Mouse (Mus musculus) MEL (cell line): ENCODE data around the gene Eif2b3.

ENCODE experiments used
- CTCF ChIP-seq, 3 experiments: IDR thresholded peaks in 2 of 3; conservative IDR thresholded peaks in 1 of 3; 2 replicates each; pipeline ENCODE4 v1.5.1; 2011 to 2012; ENCODE audit warnings: low read length in 3 of 3, low read depth in 2 of 3, mild to moderate bottlenecking in 2 of 3, improper control_type of control experiment in 1 of 3, inconsistent platforms in 1 of 3, mixed read lengths in 1 of 3, moderate library complexity in 1 of 3; ENCODE audit not compliant: control insufficient read depth in 1 of 3, insufficient read depth in 1 of 3, poor library complexity in 1 of 3, severe bottlenecking in 1 of 3
- E2F4 ChIP-seq: IDR thresholded peaks from 2 replicates; pipeline ENCODE4 v1.6.1; 2011; ENCODE audit warnings: low read depth, low read length, improper control_type of control experiment, borderline replicate concordance
- EP300 ChIP-seq, 2 experiments: IDR thresholded peaks; 2 replicates each; pipeline ENCODE4 v1.6.1; 2011; ENCODE audit warnings: improper control_type of control experiment in 2 of 2, low read length in 2 of 2, low read depth in 1 of 2, mild to moderate bottlenecking in 1 of 2
- ETS1 ChIP-seq: IDR thresholded peaks from 2 replicates; pipeline ENCODE4 v1.6.1; 2012; ENCODE audit warnings: low read depth, mild to moderate bottlenecking, inconsistent platforms, low read length, improper control_type of control experiment, moderate library complexity
- JUND ChIP-seq: IDR thresholded peaks from 2 replicates; pipeline ENCODE4 v1.6.1; 2011; ENCODE audit warnings: low read depth, mild to moderate bottlenecking, improper control_type of control experiment, low read length
- NRF1 ChIP-seq: IDR thresholded peaks from 2 replicates; pipeline ENCODE4 v1.6.1; 2014; ENCODE audit warnings: low read depth, mild to moderate bottlenecking, inconsistent platforms, low read length, improper control_type of control experiment, moderate library complexity; ENCODE audit not compliant: poor library complexity, insufficient read depth, severe bottlenecking
- POLR2A ChIP-seq, 2 experiments: IDR thresholded peaks; 2 replicates each; pipeline ENCODE4 v1.6.1; 2011 to 2012; ENCODE audit warnings: low read length in 2 of 2, mild to moderate bottlenecking in 2 of 2, control low read depth in 1 of 2, improper control_type of control experiment in 1 of 2, low read depth in 1 of 2, moderate library complexity in 1 of 2; ENCODE audit not compliant: control insufficient read depth in 1 of 2, insufficient read depth in 1 of 2, poor library complexity in 1 of 2
- POLR2AphosphoS5 ChIP-seq: IDR thresholded peaks from 2 replicates; pipeline ENCODE4 v1.6.1; 2012; ENCODE audit warnings: low read depth, borderline replicate concordance, mild to moderate bottlenecking, inconsistent platforms, low read length, moderate library complexity, mixed read lengths
- RCOR1 ChIP-seq: IDR thresholded peaks from 2 replicates; pipeline ENCODE4 v1.6.1; 2012; ENCODE audit warnings: low read depth, mild to moderate bottlenecking, inconsistent platforms, low read length, improper control_type of control experiment
- TBP ChIP-seq: IDR thresholded peaks from 2 replicates; pipeline ENCODE4 v1.8.0; 2011; ENCODE audit warnings: low read depth, low read length, improper control_type of control experiment
- TCF12 ChIP-seq: IDR thresholded peaks from 2 replicates; pipeline ENCODE4 v1.6.1; 2014; ENCODE audit warnings: low read depth, mild to moderate bottlenecking, inconsistent platforms, low read length, improper control_type of control experiment, moderate library complexity
- ZNF384 ChIP-seq: IDR thresholded peaks from 2 replicates; pipeline ENCODE4 v1.6.1; 2012; ENCODE audit warnings: low read depth, mild to moderate bottlenecking, inconsistent platforms, low read length, improper control_type of control experiment

DNA sequence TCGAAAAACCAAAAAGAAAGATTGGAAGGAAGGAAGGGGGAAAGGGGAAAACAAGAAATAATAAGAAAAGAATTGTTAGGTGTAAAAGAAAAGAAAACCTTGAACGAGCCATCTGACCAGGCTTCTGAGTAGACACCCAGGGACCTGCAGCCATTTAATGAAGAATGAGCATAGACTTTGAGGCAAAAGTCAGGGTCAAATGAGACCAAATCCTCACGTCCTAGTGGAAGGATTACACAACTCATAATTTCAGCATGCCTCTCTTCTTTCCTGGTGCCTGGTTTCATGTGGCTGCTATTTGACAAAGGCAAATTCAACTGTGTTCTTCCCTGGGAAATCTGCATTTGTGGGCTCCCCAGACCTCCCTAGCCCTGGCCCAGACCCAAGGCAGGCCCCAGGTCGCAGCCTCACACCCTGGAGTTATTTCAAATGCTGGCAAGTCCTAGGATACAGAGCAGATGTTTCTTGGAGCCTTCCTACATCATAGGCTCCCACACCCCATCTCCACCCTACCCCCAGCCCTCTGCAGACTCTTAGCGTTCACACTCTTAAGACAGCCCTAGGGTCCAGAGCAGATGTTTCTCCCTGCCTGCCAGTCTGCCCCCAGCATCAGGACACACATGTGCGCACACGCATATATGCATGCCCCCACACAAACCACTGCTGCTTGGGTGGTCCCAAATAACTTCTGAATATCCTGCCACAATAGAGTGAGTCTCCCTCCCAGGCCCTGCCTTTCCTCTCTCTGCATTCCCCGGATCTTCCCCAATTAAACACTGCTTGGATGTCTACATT lies 79.0 kb downstream of the Eif2b3 start:
- TF ChIP-seq POLR2A (IDR thresholded peaks at IDR 0.05; ENCODE audit: control insufficient read depth in 1 of 2, insufficient read depth in 1 of 2, low read depth in 1 of 2, low read length in 2 of 2, poor library complexity in 1 of 2), result no peak
- no peak for TF ChIP-seq ETS1
- no peak for TF ChIP-seq ZNF384
- TF ChIP-seq RCOR1, result no peak
- no peak for TF ChIP-seq CTCF (IDR thresholded peaks at IDR 0.05 in 2 of 3, conservative IDR thresholded peaks at IDR 0.05 in 1 of 3; ENCODE audit: control insufficient read depth in 1 of 3, insufficient read depth in 1 of 3, low read depth in 2 of 3, low read length in 3 of 3, poor library complexity in 1 of 3, severe bottlenecking in 1 of 3)
- TF ChIP-seq TCF12, result no peak
- TF ChIP-seq E2F4, result no peak
- no peak for TF ChIP-seq POLR2AphosphoS5
- TF ChIP-seq NRF1, result no peak
- TF ChIP-seq JUND, result no peak
- TF ChIP-seq TBP, result no peak
- TF ChIP-seq EP300 (IDR thresholded peaks at IDR 0.05; ENCODE audit: low read depth in 1 of 2, low read length in 2 of 2), result no peak
